Mouse (Mus musculus): ENCODE measurements around the gene Cmtm6.

GRCm38 (mm10) chr9:114699882-114700665 is 30.8 kb upstream of the Cmtm6 start:
- TF ChIP-seq CTCF (IDR thresholded peaks at IDR 0.05; ENCODE audit: control insufficient read depth, insufficient read depth, insufficient read length) (no peak), CEBPB (IDR thresholded peaks at IDR 0.05; ENCODE audit: low read depth) (no peak), MYOG (IDR thresholded peaks at IDR 0.05; ENCODE audit: control insufficient read depth, extremely low read depth, insufficient read length) (no peak)

Measured in C2C12 (cell line).